12 mouse cellular contexts compared by ENCODE assay signal in genomic region chr6:146256401-146256800, GRCm38 (mm10).
DNase-seq lines count a peak whose midpoint lies in the region; ATAC-seq lines count a peak whose summit lies in the region.
"Had no signal": no experiment of that assay in that cellular context is flagged by ENCODE, and none has a peak within 500 bp of the region (broad histone marks: within the 10 kb centered on the region; RNA-seq: fewer than 3 reads in every experiment).

No protein-coding gene starts in this region.

- no peaks in the 10 kb centered on the region for H3K4me1 ChIP-seq in heart, embryonic 11.5 days (ENCODE audit: control insufficient read depth, insufficient read depth, low read length)
- H3K4me1 ChIP-seq in liver, embryonic 16.5 days (ENCODE audit: control insufficient read depth, low read depth, low read length): peaks cover 15% of the 10 kb centered on the region
- H3K4me1 ChIP-seq in forebrain, embryonic 12.5 days: no peaks in the 10 kb centered on the region

- H3K4me2 ChIP-seq in heart, embryonic 11.5 days: no peak overlapping the region
- H3K4me2 ChIP-seq in liver, embryonic 16.5 days (ENCODE audit: low read depth, low read length): peak overlapping the region; percentile 41
- no peak overlapping the region for H3K4me2 ChIP-seq in forebrain, embryonic 12.5 days

- H3K9me3 ChIP-seq in heart, embryonic 11.5 days (replicated peaks; ENCODE audit: control insufficient read depth, low read length): no peaks in the 10 kb centered on the region
- H3K9me3 ChIP-seq in liver, embryonic 16.5 days (replicated peaks; ENCODE audit: control insufficient read depth, low read length): peaks cover 5% of the 10 kb centered on the region; the same call in 1 of the 2 replicates
- H3K9me3 ChIP-seq in forebrain, embryonic 12.5 days: 0 out of 2 replicates have a peak, but pooled peaks cover 4% of the 10 kb centered on the region
- H3K9me3 ChIP-seq: limb, embryonic 10.5 days had no signal

- 25% methylated on average over 2 of the region's 2 CpGs for WGBS in heart, embryonic 11.5 days (ENCODE audit: insufficient replicate concordance)
- 25% methylated on average over 2 of the region's 2 CpGs for WGBS in liver, embryonic 16.5 days (ENCODE audit: insufficient replicate concordance)
- WGBS in forebrain, embryonic 12.5 days: 70% methylated on average over 2 of the region's 2 CpGs

- H3K27me3 ChIP-seq in heart, embryonic 11.5 days (ENCODE audit: control insufficient read depth, insufficient read depth, low read length): no peaks in the 10 kb centered on the region
- no peaks in the 10 kb centered on the region for H3K27me3 ChIP-seq in liver, embryonic 16.5 days (ENCODE audit: control insufficient read depth, insufficient read depth, low read depth, low read length)
- no peaks in the 10 kb centered on the region for H3K27me3 ChIP-seq in forebrain, embryonic 12.5 days

- no peak overlapping the region for H3K27ac ChIP-seq in heart, embryonic 11.5 days (ENCODE audit: low read depth, low read length)
- no peak overlapping the region for H3K27ac ChIP-seq in liver, embryonic 16.5 days (ENCODE audit: low read length)
- H3K27ac ChIP-seq in forebrain, embryonic 12.5 days: no peak overlapping the region
- H3K27ac ChIP-seq: limb, embryonic 10.5 days had no signal

- no peak for ATAC-seq in heart, embryonic 11.5 days (replicated peaks; ENCODE audit: insufficient number of reproducible peaks, low FRiP score, low TSS enrichment)
- peak; percentile 87 for ATAC-seq in liver, embryonic 16.5 days (ENCODE audit: low read depth)
- no peak for ATAC-seq in forebrain, embryonic 12.5 days (ENCODE audit: low FRiP score)
- ATAC-seq: intestine, embryonic 16.5 days had no signal

- no peak overlapping the region for H3K4me3 ChIP-seq in heart, embryonic 11.5 days (ENCODE audit: low read depth, low read length)
- H3K4me3 ChIP-seq in liver, embryonic 16.5 days (ENCODE audit: low read depth, low read length): peak overlapping the region; percentile 18
- H3K4me3 ChIP-seq in forebrain, embryonic 12.5 days (replicated peaks): no peak overlapping the region
- H3K4me3 ChIP-seq: limb, embryonic 10.5 days had no signal

- peak; percentile 87 for DNase-seq in heart, adult 11 months
- DNase-seq in testis, postnatal 10 days (ENCODE audit: low spot score): peak; percentile 25
- DNase-seq in testis, postnatal 14 days (ENCODE audit: low spot score): no peak
- no peak for DNase-seq in adrenal gland, postnatal 14 days
- no peak for DNase-seq in gastrocnemius, adult 18-20 months (ENCODE audit: low spot score)
- DNase-seq: cerebellum, adult 11 months; gastrocnemius, postnatal 10 days had no signal

- no peak overlapping the region for H3K9ac ChIP-seq in heart, embryonic 11.5 days (ENCODE audit: low read depth, low read length)
- H3K9ac ChIP-seq in liver, embryonic 16.5 days (ENCODE audit: low read depth, low read length): no peak overlapping the region; the same call in 1 of the 2 replicates
- no peak overlapping the region for H3K9ac ChIP-seq in forebrain, embryonic 12.5 days

- no peaks in the 10 kb centered on the region for H3K36me3 ChIP-seq in heart, embryonic 11.5 days (ENCODE audit: control insufficient read depth, insufficient read depth, low read length)
- no peaks in the 10 kb centered on the region; the same call in 1 of the 2 replicates for H3K36me3 ChIP-seq in liver, embryonic 16.5 days (ENCODE audit: control insufficient read depth, insufficient read depth)
- H3K36me3 ChIP-seq in forebrain, embryonic 12.5 days (replicated peaks): no peaks in the 10 kb centered on the region
- H3K36me3 ChIP-seq: limb, embryonic 10.5 days had no signal

Comparison
In these comparisons a context has a peak if more than half of its experiments do, and no peak if none do; other contexts are left out.
1. DNase-seq: peak in heart, adult 11 months (single experiment) and testis, postnatal 10 days (single experiment); none in testis, postnatal 14 days (single experiment), adrenal gland, postnatal 14 days (single experiment) and gastrocnemius, adult 18-20 months (single experiment).